Mouse (Mus musculus) liver, embryonic 14.5 days (tissue): ENCODE measurements at regions not wholly inside any gene's neighbourhood (a gene's known extent, or its start where the extent isn't known, plus 50 kb on each side); places are given as distances from the start of the nearest gene placed in this dataset.

Experiments
- ATAC-seq: fragments of 200-750 bp; cut with Nextera tagmentation; 2 replicates; pipeline ENCODE4 v1.8.0; 2017; ENCODE audit warnings: moderate number of reproducible peaks, mild to moderate bottlenecking, moderate library complexity; ENCODE audit not compliant: insufficient read depth
- DNase-seq, 3 experiments: peaks; one replicate each; pipeline ENCODE4 v3.0.0-alpha.2; 2012 to 2013; ENCODE audit warnings: low read depth in 3 of 3, low spot score in 3 of 3
- H3K27ac ChIP-seq: fragments of 300-500 bp; sonication (generic); 2 replicates; pipeline ENCODE4 v1.5.1; 2014; ENCODE audit warnings: moderate library complexity, mild to moderate bottlenecking, control low read depth, inconsistent platforms
- H3K27me3 ChIP-seq: fragments of 300-500 bp; sonication (generic); 2 replicates; pipeline ENCODE4 v1.6.1; 2014; ENCODE audit warnings: mild to moderate bottlenecking, low read length, moderate library complexity; ENCODE audit not compliant: control insufficient read depth, insufficient read depth
- H3K36me3 ChIP-seq: fragments of 300-500 bp; sonication (generic); replicated peaks from 2 replicates; pipeline ENCODE4 v1.6.1; 2014; ENCODE audit warnings: low read depth; ENCODE audit not compliant: control insufficient read depth, insufficient read depth
- H3K4me1 ChIP-seq, 2 experiments: fragments of 200-500 bp in 1 of 2; fragments of 300-500 bp in 1 of 2; sonication (generic) in 1 of 2; replicated peaks; 2 replicates each; pipeline ENCODE4 v1.6.1; 2012 to 2014; ENCODE audit warnings: antibody characterized with exemption in 1 of 2, inconsistent platforms in 1 of 2, low read length in 1 of 2; ENCODE audit not compliant: control insufficient read depth in 2 of 2, insufficient read depth in 2 of 2
- H3K4me2 ChIP-seq: fragments of 300-500 bp; sonication (generic); 2 replicates; pipeline ENCODE4 v1.6.1; 2014; ENCODE audit warnings: low read depth, mild to moderate bottlenecking, control low read depth, moderate library complexity
- H3K4me3 ChIP-seq, 2 experiments: fragments of 200-500 bp in 1 of 2; fragments of 300-500 bp in 1 of 2; sonication (generic) in 1 of 2; 2 replicates each; pipeline ENCODE4 v1.5.1; 2012 to 2014; ENCODE audit warnings: low read depth in 2 of 2, low read length in 2 of 2, mild to moderate bottlenecking in 2 of 2, control low read depth in 1 of 2, inconsistent platforms in 1 of 2, moderate library complexity in 1 of 2; ENCODE audit not compliant: insufficient read depth in 1 of 2
- H3K9ac ChIP-seq: fragments of 300-500 bp; sonication (generic); replicated peaks from 2 replicates; pipeline ENCODE4 v1.6.1; 2014; ENCODE audit warnings: mild to moderate bottlenecking, control low read depth, moderate library complexity
- H3K9me3 ChIP-seq: fragments of 300-500 bp; sonication (generic); 2 replicates; pipeline ENCODE4 v1.6.1; 2016; ENCODE audit warnings: low read length, mixed read lengths; ENCODE audit not compliant: control insufficient read depth
- CTCF ChIP-seq: IDR thresholded peaks from 2 replicates; pipeline ENCODE4 v1.5.1; 2016; ENCODE audit warnings: antibody characterized with exemption, low read depth, control low read depth
- EP300 ChIP-seq: IDR thresholded peaks from 2 replicates; pipeline ENCODE4 v1.6.1; 2016; ENCODE audit warnings: antibody characterized with exemption, low read depth
- WGBS: fragments of 180-500 bp; shearing (Covaris S2); extraction: QIAGEN DNeasy Blood & Tissue Kit; methylation state at CpG from one replicate; pipeline ENCODE4 v1.1.7; 2014; ENCODE audit not compliant: insufficient replicate concordance; 5-methylcytosine and 5-hydroxymethylcytosine counted together

DNA sequence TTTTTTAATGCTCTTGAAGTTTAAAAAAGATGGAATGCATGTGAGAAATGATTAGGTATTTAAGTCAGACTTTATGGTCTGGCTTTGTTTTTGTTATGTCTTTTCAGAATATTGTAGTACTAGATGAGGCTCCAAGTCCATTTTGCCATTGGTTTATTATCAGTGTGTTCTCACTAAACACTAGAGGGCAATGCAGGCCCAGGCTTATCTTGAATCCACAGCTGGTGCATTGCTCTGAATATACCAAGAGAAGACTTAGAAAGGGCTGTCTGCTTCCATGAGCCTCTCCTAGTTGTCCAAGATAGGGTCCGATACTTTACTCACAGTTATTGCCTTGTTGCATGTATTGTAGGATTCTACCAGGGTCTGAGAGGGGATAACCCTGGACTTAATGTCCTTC is 151.7 kb downstream of the Sqor start:
- Histone ChIP-seq H3K4me3 (no peak overlapping the region), H3K4me2 (no peak overlapping the region), H3K27ac (no peak overlapping the region), H3K4me1 (no peaks in the 10 kb centered on the region), H3K36me3 (no peaks in the 10 kb centered on the region), H3K9ac (no peak overlapping the region), H3K9me3 (no peaks in the 10 kb centered on the region), H3K27me3 (no peaks in the 10 kb centered on the region)
- TF ChIP-seq EP300 = no peak
- no peak for TF ChIP-seq CTCF
- 59% methylated on average over 1 of the region's 1 CpGs for WGBS
- no peak for ATAC-seq
- no peak for DNase-seq

DNA sequence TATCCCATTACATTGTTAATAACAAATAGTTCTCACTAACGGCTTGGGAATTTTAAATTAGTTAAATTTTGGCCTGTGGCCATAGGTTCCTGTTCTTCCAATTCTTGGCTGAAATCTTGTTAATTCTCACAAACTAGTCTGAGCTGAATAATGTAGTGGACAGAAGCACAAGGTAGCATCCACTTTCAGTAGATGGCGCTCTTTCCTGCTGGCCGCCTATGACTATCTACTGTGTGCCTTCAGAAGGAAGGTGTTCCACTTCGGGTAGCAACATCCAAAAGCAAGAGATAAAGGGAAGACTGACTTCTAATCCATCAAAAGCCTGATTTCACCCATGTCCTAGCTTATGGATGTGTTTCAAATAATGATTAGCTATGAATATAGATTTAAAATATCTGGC is 172.9 kb downstream of the Sqor start:
- Histone ChIP-seq H3K4me1 (no peaks in the 10 kb centered on the region), H3K9me3 (no peaks in the 10 kb centered on the region), H3K4me3 (no peak overlapping the region), H3K27me3 (no peaks in the 10 kb centered on the region), H3K36me3 (no peaks in the 10 kb centered on the region), H3K27ac (no peak overlapping the region), H3K4me2 (no peak overlapping the region), H3K9ac (no peak overlapping the region)
- TF ChIP-seq EP300 = no peak
- peak; percentile 15; the same call in 1 of the 2 replicates for TF ChIP-seq CTCF
- ATAC-seq = no peak
- no peak for DNase-seq
- 25% methylated on average over 4 of the region's 4 CpGs for WGBS

DNA sequence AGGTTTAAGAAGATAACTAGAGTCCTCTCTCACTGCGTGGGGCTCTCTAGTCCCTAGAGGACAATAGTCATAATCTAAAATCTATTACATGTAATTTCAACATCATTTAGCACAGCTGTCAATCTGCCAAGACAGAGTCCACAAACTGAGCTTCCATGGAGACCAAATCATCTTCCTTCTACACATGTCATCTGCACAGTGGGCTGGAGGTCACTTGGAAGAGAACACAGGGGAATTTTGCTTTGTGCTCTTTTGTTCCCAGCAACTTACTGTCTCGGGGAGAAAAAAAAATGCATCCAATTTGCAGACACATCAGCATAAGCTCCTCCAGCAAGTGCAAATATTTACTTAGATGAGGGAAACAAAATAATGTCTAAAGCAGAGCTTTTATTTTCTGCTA is 179.8 kb downstream of the Sqor start:
- H3K27me3 ChIP-seq = no peaks in the 10 kb centered on the region
- no peak overlapping the region for H3K27ac ChIP-seq
- no peak for ATAC-seq
- TF ChIP-seq EP300 (no peak), CTCF (no peak)
- no peaks in the 10 kb centered on the region for H3K9me3 ChIP-seq
- H3K4me2 ChIP-seq = no peak overlapping the region
- no peak overlapping the region for H3K9ac ChIP-seq
- no peaks in the 10 kb centered on the region for H3K4me1 ChIP-seq
- no peaks in the 10 kb centered on the region for H3K36me3 ChIP-seq
- no peak for DNase-seq
- no peak overlapping the region for H3K4me3 ChIP-seq
- WGBS = 49% methylated on average over 2 of the region's 2 CpGs

DNA sequence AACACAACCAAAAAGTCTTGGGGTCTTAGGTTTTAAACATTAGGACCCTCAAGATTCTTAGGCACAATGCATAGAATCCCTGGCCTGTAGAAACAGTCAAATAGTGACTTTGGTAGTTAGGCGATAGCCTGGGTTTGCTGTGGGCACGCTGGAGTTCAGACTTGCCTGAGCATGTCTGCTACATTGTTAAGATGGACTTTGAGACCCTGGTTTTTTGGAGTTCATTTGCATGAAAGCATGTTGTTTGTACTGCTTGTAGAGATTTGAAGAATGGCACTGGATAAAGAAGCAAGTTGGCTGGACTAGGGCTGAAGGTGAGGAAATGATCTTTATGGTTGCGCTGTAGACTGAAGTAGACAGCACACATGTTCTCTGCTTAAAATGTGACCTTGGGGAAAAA is 180.9 kb downstream of the Sqor start:
- ATAC-seq (no peak), DNase-seq (no peak)
- WGBS = 72% methylated on average over 3 of the region's 3 CpGs
- Histone ChIP-seq H3K4me2 (no peak overlapping the region), H3K27ac (no peak overlapping the region), H3K4me1 (no peaks in the 10 kb centered on the region), H3K9me3 (no peaks in the 10 kb centered on the region), H3K9ac (no peak overlapping the region), H3K27me3 (no peaks in the 10 kb centered on the region), H3K36me3 (no peaks in the 10 kb centered on the region), H3K4me3 (no peak overlapping the region)
- TF ChIP-seq EP300 (no peak), CTCF (no peak)

DNA sequence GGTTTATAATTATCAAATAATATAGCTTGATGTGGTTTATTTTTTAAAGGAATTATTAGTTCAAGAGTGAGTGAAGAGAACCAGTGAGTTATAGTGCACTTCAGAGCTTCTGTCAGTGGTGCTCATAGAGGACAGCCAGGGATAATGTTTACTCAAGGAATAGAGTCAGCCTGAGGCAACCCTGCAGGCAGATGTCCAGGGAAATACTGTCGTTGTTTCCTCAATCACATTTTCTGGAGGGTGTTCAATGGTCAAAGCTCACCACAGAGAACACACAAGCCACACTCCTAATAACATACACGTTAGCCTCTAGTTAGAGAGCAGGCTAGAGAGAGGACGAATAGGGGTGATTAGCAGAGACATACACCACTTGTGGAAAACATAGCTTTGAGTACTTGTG is 184.0 kb downstream of the Sqor start:
- Histone ChIP-seq H3K27me3 (no peaks in the 10 kb centered on the region), H3K9ac (no peak overlapping the region), H3K4me3 (no peak overlapping the region), H3K4me2 (no peak overlapping the region), H3K4me1 (no peaks in the 10 kb centered on the region), H3K9me3 (no peaks in the 10 kb centered on the region), H3K36me3 (no peaks in the 10 kb centered on the region), H3K27ac (no peak overlapping the region)
- no peak for DNase-seq
- TF ChIP-seq CTCF (no peak), EP300 (no peak)
- 48% methylated on average over 3 of the region's 3 CpGs for WGBS
- no peak for ATAC-seq
